Mouse (Mus musculus): ENCODE measurements around the gene Fth1. TPM values are rescaled to one million over a fixed set of nuclear protein-coding genes. Genes with fewer than 3 reads are reported as not detected.

Gene Fth1
- polyA plus RNA-seq, 1 experiment from 2014 or later: 2,278 TPM

DNA sequence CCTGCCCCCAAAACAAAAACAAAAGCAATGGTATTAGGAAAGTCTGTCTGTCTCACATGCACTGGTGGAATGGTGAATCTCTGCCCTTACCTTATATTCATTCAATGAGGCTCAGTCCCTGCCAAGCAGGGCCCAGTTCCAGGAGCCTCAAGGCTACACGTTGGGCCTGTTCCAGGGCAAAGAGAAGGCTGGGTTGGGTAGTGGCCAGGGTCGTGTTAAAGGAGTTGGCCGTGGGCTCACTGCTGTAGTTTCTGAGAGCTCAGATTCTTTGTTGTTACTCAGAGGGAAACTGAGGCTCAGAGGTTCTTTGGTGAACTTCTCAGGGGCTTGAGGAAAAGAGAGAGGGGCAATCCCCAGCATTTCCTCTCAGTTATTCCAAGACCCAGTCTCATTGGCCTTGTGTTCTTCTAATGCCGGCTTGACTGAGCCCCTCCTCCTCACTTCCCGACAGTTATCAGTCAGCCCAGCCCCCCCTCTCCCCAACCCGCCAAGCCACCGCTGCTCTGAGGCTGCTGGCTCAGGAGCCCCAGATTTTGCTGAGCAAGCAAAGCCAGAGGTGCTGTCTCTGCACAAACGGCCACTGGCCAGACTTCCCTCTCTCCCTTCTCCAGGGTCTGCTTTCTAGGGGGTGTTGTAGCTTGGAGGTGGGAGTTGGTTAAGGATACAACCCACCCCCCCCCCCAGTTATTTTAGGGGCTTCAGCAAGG is 44.9 kb downstream of the Fth1 start:
- WGBS: 23% methylated on average over 8 of the region's 8 CpGs
- Histone ChIP-seq H3K27me3 (replicated peaks; ENCODE audit: control insufficient read depth, insufficient read depth, low read length) (no peaks in the 10 kb centered on the region), H3K9me3 (ENCODE audit: control insufficient read depth, low read length) (no peaks in the 10 kb centered on the region), H3K4me3 (ENCODE audit: low read length) (no peak overlapping the region), H3K4me2 (ENCODE audit: low read depth, low read length) (no peak overlapping the region), H3K9ac (ENCODE audit: low read depth, low read length) (no peak overlapping the region), H3K36me3 (ENCODE audit: control insufficient read depth, insufficient read depth, low read length) (no peaks in the 10 kb centered on the region), H3K4me1 (ENCODE audit: control insufficient read depth, insufficient read depth, low read length) (peaks cover 36% of the 10 kb centered on the region), H3K27ac (ENCODE audit: low read length) (peak overlapping the region; percentile 56)
- peak; percentile 55 for ATAC-seq

- H3K4me1 ChIP-seq (ENCODE audit: control insufficient read depth, insufficient read depth, low read length): peaks cover 19% of the 10 kb centered on the region
- ATAC-seq: no peak
- H3K9ac ChIP-seq (ENCODE audit: low read depth, low read length): no peak overlapping the region
- no peak overlapping the region for H3K4me3 ChIP-seq (ENCODE audit: low read length)
- 89% methylated on average over 2 of the region's 2 CpGs for WGBS
- no peaks in the 10 kb centered on the region for H3K27me3 ChIP-seq (replicated peaks; ENCODE audit: control insufficient read depth, insufficient read depth, low read length)
- no peaks in the 10 kb centered on the region for H3K9me3 ChIP-seq (ENCODE audit: control insufficient read depth, low read length)
- H3K36me3 ChIP-seq (ENCODE audit: control insufficient read depth, insufficient read depth, low read length): no peaks in the 10 kb centered on the region
- H3K4me2 ChIP-seq (ENCODE audit: low read depth, low read length): no peak overlapping the region
- H3K27ac ChIP-seq (ENCODE audit: low read length): no peak overlapping the region
These were observed 49.3 kb downstream of the Fth1 start for GRCm38 (mm10) chr19:10029746-10030145.

DNA sequence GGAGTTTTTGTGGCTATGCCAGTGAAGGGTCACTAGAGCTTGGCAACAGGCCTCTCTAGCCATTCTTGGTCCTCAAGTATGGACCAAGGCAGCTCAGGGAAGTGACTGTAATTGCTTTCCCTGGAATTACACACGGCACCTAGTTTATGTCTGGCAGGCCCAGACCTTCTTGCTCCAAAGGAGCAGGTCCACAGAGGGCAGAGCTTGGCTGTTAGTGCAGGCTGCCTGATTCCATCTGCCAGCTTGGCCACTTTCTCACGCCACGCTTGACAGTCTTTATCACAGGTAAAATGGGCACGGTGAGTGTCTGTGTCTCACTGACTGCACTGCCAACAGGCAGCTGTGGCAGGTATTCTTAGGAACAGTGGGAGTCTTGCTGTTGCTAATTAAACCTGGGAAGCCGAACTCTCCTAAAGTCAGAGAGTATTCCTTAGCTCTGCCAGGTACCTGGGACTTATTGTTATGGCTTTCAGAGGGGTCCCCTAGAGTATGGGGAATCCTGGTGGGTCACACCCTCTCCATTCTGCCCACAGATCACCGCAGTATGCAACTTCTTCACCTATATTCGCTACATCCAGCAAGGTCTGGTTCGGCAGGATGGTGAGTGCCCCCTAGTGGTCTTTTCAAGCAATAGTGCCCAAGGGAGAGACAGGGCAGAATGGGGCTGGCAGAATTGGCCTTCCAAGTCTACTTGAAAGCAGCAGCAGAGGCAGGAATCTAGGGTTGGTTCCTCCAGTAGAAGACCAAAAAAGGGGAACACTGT is 53.0 kb downstream of the Fth1 start:
- peak; percentile 18; the same call in 1 of the 2 replicates for ATAC-seq
- WGBS: 41% methylated on average over 8 of the region's 8 CpGs
- Histone ChIP-seq H3K27me3 (replicated peaks; ENCODE audit: control insufficient read depth, insufficient read depth, low read length) (no peaks in the 10 kb centered on the region), H3K4me1 (ENCODE audit: control insufficient read depth, insufficient read depth, low read length) (peaks cover 1% of the 10 kb centered on the region), H3K9me3 (ENCODE audit: control insufficient read depth, low read length) (no peaks in the 10 kb centered on the region), H3K9ac (ENCODE audit: low read depth, low read length) (no peak overlapping the region), H3K4me2 (ENCODE audit: low read depth, low read length) (no peak overlapping the region), H3K27ac (ENCODE audit: low read length) (no peak overlapping the region), H3K4me3 (ENCODE audit: low read length) (no peak overlapping the region), H3K36me3 (ENCODE audit: control insufficient read depth, insufficient read depth, low read length) (no peaks in the 10 kb centered on the region)

DNA sequence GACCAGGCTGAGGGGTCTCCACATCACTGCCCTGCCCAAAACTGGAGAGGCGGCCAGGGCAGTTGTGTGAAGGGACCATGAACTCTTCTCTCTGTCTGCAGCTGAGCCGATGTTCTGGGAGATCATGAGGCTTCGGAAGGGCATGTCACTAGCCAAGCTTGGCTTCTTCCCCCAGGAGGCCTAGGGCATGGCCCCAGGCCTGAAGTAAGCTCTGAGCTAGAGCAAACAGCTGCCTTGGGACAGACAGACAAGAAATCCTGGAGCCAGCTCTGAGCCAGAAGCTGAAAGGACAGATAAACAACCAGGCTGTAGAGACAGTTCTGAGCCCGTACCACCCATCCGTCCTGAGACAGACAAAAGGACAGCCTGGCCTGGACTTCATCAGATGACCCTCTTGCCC is 54.0 kb downstream of the Fth1 start:
- H3K4me2 ChIP-seq (ENCODE audit: low read depth, low read length): no peak overlapping the region
- H3K27ac ChIP-seq (ENCODE audit: low read length): no peak overlapping the region
- no peak for ATAC-seq
- H3K9ac ChIP-seq (ENCODE audit: low read depth, low read length): peak overlapping the region; percentile 16; the same call in 1 of the 2 replicates
- H3K9me3 ChIP-seq (ENCODE audit: control insufficient read depth, low read length): no peaks in the 10 kb centered on the region
- 87% methylated on average over 5 of the region's 5 CpGs for WGBS
- H3K36me3 ChIP-seq (ENCODE audit: control insufficient read depth, insufficient read depth, low read length): no peaks in the 10 kb centered on the region
- no peak overlapping the region for H3K4me3 ChIP-seq (ENCODE audit: low read length)
- H3K4me1 ChIP-seq (ENCODE audit: control insufficient read depth, insufficient read depth, low read length): peaks cover 8% of the 10 kb centered on the region
- no peaks in the 10 kb centered on the region for H3K27me3 ChIP-seq (replicated peaks; ENCODE audit: control insufficient read depth, insufficient read depth, low read length)

Other genes starting within 250 kb of the Fth1 start
- not detected in 2 replicates for gene Scgb2a2, start 133.0 kb upstream of the Fth1 start, polyA plus RNA-seq (2015; fragmentation: Nextera tagmentation; extraction: Ambion mirVana)
- gene Incenp, start 81.0 kb upstream of the Fth1 start, polyA plus RNA-seq (2015; fragmentation: Nextera tagmentation; extraction: Ambion mirVana): 63.8 and 64.4 TPM in 2 replicates
- 0.42 and 0.72 TPM in 2 replicates for gene Best1, start 21.0 kb downstream of the Fth1 start, polyA plus RNA-seq (2015; fragmentation: Nextera tagmentation; extraction: Ambion mirVana)
- 45.7 and 48.8 TPM in 2 replicates for gene Rab3il1, start 21.1 kb downstream of the Fth1 start, polyA plus RNA-seq (2015; fragmentation: Nextera tagmentation; extraction: Ambion mirVana)
- 12.4 and 13.0 TPM in 2 replicates for gene Fads3, start 61.0 kb downstream of the Fth1 start, polyA plus RNA-seq (2015; fragmentation: Nextera tagmentation; extraction: Ambion mirVana)
- 206 and 216 TPM in 2 replicates for gene Fads2, start 121.1 kb downstream of the Fth1 start, polyA plus RNA-seq (2015; fragmentation: Nextera tagmentation; extraction: Ambion mirVana)
- 146 and 154 TPM in 2 replicates for gene Fads1, start 202.3 kb downstream of the Fth1 start, polyA plus RNA-seq (2015; fragmentation: Nextera tagmentation; extraction: Ambion mirVana)
- 466 and 467 TPM in 2 replicates for gene Tmem258, start 223.4 kb downstream of the Fth1 start, polyA plus RNA-seq (2015; fragmentation: Nextera tagmentation; extraction: Ambion mirVana)
- 77.9 and 87.8 TPM in 2 replicates for gene Fen1, start 223.6 kb downstream of the Fth1 start, polyA plus RNA-seq (2015; fragmentation: Nextera tagmentation; extraction: Ambion mirVana)

Data from intestine, embryonic 16.5 days (tissue).